Mouse (Mus musculus) erythroblast, adult 5-6 weeks (primary cell): ENCODE results near the gene Mthfsd. TPM values are rescaled to one million over a fixed set of nuclear protein-coding genes. Genes with fewer than 3 reads are reported as not detected.

ENCODE experiments used
- ATAC-seq: replicated peaks from 2 replicates; pipeline ENCODE4 v1.8.0; 2016; ENCODE audit warnings: moderate number of reproducible peaks, mild to moderate bottlenecking, moderate TSS enrichment, inconsistent platforms; ENCODE audit not compliant: poor library complexity, low FRiP score, severe bottlenecking
- total RNA-seq, 2 experiments: library from RNA; stranded (forward) in 1 of 2; stranded (reverse) in 1 of 2; fragments of 150-400 nt in 1 of 2; fragments of 200-764, 138-1000 nt in 1 of 2; gene quantifications; 2 replicates each; pipeline versions ENCODE4 v1.2.3 to v1.2.4; 2015 to 2017; ENCODE audit warnings: low replicate concordance in 2 of 2

Mthfsd gene
- total RNA-seq, 2 experiments from 2014 or later = 3.5 to 21.7 TPM

DNA sequence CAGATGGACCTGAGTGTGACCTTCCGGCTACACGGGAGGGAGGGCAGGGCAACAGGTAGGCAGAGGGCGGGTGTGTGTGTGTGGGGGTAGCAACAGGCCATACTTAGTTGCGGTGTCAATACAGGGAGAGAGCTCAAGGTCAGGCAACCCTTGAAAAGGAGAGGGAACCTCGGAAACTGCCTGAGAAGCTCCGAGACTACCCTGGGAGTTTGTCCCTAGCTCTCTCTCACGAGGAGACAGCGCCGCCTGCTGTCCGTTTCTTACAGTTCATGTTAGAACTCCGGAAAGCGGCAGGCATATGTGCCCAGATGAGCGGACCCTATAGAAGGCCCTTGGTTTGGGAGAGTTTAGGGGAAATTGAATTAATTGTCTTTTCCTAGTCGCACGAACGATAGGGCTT, 15.6 kb downstream of the Mthfsd start:
- ATAC-seq = 0 out of 2 replicates have a peak, but pooled peaks have one; percentile 44

DNA sequence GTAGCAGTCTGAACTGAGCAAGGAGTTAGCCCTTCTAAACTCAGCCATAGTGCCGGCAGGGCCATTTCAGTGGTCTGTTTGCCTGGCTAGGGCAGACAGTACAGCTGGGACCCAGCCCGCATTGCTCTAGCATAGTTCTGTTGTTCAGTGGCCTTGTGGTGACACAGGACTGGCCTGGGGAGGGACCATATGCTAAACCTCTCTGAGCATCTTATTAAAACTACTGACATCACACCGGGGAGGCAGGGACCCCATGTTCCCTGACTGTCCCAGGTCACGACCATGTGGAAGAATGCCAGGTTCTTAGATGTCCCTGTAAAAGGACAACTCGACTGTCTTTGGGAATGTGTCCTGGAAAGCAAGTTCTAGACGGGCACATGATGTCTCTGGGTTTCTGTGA, 16.1 kb downstream of the Mthfsd start:
- ATAC-seq = no peak

DNA sequence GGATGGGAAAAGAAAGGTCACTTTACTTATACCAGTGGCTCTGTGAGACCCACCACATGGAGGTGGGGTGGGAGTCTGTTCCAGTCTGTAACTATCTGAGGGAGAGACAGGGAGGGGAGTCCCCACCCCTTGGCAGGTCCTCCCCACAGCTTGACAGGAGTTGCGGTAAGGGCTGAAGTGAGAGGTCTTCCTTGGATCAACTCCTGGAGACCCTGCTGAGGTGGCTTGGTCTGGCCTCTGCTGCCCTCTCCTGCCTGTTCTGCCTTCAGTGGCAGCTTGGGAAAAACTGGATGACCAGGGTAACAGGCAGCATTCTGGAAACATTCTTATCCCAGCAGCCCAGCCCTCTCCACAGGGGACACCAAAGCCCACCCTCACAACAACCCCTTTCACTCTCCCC, 17.5 kb downstream of the Mthfsd start:
- ATAC-seq = no peak

DNA sequence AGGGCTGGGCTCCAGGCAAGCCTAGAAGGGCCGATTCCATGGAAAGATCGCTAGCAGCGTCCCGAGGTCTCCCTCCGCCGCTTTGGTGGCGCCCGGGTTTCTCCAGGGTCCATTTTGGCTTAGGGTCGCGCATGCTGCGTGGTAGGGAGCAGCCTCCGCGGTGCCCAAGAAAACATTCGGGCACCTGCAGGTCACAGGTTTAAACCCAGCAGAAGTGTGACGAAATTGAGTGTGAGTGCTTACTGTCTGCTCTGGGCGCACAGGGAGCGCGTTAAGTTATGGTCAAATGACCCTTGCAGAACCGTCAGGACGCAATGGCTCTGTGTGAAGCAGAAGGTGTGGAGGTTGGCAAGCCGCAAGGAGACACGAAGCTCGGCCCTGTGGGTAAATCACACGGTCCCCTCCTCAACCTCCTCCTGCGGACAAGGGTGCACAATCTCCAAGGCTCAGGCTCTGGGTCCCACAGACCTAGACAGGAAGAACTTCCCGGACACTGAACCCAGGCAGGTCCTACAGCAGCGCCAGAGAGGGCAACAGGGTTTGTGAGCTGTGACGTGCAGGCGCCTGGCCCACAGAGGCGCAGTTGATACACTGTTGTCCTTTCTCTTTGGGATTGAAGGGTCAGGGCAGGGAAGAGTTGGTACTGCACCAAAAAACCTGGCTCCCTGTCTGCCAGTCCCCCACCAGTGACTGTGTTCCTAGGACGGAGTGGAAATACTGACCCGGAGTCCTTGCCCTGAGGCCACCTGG, 18.4 kb downstream of the Mthfsd start:
- 0 out of 2 replicates have a peak, but pooled peaks have one; percentile 50 for ATAC-seq

DNA sequence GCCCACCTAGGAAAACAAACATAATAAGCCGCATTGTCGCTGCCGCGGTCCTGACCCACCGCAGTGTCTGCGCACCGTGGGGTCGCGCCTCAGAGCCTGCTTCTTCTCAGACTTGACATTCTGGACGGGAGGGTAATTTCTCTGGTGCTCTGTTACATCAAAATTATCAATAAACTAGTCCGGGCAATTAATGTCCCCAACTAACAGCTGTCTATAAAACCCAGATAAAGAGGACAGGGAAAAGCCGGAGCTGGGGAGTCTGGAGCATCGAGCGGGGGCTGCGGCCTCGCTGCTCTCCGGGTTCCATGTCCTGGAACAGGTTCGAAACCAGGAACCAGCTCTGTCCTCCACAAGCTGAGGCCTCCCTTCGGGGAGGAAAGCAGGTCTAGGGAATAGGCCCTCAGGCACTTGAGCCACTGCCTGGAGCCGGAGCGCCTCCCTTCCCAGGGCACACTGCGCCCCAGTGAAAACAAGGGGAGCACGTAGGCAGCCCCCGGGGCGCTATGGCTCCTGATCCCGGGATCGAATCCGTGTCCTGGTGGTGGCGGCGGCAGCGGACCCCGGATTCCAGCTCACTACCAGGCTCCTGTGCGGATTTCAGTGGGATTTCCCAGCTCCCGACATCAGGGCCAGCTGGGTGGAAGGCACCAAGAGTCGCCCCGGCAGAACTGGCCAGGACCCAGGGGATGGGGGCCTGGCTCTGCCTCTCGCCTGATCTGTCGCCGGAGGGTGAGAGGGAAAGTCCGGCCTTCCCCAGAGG, 19.1 kb downstream of the Mthfsd start:
- ATAC-seq = no peak

DNA sequence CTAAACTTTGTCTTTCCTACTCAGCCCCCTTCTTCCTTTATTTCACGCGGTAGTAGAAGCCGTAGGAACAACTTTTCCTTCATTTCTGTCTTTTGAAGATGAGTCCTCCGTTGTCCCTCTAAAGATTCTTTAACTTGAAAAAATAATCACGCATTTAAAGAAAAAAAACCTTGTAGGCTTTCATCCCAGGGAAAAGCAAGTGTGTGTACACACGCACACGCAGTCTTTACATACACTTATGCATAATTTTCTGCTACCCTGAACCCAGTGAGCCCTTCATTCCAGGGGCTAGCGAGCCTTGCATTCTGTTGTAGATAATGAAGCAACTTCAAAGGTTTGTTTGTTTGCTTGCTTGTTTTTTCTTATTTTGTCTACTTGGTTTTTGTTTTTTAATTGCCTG, 19.9 kb downstream of the Mthfsd start:
- ATAC-seq = no peak

DNA sequence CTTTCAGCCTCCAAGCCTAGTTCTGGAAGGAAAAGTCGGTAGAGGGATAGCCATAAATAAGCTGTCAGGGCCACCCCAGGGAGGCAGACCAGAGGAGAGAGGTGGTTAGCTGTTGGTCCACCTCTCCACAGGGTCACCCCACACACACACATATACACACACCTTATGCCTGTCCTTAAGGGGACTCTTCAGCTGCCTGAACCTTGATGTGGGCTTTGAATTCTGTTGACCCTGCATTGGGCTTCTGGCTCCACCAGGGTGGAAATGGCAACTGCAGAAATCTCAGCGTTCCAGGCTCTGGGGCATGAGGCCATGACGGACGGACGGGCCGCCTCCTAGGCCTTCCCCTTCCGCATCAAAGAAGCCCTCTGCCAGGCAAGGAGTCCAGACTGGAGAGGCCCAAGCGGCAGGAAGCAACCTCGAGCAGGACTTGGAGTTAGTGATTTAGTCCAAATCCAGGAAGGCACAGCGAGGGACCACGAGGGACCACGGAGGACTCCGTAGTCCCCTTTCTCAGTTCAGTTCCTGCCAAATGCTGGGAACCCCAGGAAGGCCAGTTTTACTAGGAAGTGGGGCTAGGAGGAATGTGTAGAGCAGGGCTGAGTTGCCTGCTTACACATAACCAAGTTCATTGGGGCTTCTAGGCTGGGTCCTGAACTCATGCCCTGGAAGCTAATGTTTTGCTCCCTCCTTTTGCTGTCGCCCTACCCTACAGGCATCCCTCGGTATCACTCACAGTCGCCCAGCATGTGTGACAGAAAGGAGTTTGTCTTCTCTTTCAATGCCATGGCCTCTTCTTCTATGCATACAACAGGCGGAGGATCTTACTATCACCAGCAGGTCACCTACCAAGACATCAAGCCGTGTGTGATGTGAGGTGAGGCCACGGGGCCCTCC, 21.9 kb downstream of the Mthfsd start:
- ATAC-seq = no peak

DNA sequence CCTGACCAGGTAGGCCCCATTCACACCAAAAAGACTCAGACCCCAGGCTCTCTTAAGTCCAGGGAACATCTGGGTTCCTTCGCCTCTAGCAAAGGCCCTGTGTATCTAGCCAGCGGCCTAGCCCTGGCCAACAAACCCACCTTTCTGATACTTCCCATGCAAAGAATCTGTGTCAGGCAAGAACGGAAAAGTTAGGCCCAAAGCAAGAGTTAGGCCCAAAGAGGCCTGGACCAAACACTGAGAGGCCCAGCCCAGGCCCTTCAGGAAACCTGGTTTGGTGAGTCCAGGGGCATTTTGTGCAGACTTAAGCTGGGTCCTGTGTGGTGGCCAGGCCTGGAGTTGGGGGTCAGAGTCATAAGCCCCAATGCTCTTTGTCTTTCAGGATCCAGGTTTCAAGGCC, 22.6 kb downstream of the Mthfsd start:
- no peak for ATAC-seq

DNA sequence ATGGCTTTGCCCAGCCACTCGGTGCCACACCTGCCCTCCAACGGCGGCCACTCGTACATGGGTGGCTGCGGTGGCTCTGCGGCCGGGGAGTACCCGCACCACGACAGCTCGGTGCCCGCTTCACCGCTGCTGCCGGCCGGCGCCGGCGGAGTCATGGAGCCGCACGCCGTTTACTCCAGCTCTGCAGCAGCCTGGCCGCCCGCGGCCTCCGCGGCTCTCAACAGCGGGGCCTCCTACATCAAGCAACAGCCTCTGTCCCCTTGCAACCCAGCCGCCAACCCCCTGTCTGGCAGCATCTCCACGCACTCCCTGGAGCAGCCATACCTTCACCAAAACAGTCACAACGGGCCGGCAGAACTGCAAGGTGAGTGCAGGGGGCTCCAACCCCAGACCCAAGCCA, 23.2 kb downstream of the Mthfsd start:
- no peak for ATAC-seq

DNA sequence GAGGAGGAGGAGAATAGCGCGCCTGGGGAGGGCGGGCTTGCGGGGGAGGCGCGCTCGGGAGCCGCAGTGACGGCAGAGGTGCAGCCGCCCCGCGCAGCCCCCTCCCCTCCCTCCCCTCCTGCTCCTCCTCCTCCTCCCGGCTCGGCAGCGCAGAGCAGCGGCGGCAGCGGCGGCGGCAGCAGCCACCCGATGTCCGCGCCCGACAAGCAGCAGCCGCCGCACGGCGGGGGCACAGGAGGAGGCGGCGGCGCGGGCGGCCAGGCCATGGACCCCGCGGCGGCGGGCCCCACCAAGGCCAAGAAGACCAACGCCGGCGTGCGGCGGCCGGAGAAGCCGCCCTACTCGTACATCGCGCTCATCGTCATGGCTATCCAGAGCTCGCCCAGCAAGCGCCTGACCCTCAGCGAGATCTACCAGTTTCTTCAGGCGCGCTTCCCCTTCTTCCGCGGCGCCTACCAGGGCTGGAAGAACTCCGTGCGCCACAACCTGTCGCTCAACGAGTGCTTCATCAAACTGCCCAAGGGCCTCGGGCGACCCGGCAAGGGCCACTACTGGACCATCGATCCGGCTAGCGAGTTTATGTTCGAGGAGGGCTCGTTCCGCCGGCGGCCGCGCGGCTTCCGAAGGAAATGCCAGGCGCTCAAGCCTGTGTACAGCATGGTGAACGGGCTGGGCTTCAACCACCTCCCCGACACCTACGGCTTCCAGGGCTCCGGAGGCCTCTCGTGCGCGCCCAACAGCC, 23.8 kb downstream of the Mthfsd start, which contains the start of gene Foxf1:
TSS of gene Foxf1 (plus strand) at position 177 of the 742 bp plus-strand sequence.
- ATAC-seq = no peak

DNA sequence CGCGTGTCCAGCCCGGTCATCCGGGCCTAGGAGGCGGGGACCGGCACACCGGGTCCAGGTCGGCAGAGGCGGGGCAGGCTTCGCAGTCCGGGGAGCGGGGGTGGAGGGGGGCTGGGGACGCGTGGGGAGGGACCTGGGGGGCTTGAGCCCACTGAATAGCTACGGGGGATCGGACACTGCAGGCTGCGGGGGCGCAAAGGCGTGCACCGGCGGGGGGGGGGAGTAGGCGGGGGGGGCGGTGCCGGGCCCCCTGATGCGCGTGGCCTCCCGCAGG, 24.3 kb downstream of the Mthfsd start:
- no peak for ATAC-seq

DNA sequence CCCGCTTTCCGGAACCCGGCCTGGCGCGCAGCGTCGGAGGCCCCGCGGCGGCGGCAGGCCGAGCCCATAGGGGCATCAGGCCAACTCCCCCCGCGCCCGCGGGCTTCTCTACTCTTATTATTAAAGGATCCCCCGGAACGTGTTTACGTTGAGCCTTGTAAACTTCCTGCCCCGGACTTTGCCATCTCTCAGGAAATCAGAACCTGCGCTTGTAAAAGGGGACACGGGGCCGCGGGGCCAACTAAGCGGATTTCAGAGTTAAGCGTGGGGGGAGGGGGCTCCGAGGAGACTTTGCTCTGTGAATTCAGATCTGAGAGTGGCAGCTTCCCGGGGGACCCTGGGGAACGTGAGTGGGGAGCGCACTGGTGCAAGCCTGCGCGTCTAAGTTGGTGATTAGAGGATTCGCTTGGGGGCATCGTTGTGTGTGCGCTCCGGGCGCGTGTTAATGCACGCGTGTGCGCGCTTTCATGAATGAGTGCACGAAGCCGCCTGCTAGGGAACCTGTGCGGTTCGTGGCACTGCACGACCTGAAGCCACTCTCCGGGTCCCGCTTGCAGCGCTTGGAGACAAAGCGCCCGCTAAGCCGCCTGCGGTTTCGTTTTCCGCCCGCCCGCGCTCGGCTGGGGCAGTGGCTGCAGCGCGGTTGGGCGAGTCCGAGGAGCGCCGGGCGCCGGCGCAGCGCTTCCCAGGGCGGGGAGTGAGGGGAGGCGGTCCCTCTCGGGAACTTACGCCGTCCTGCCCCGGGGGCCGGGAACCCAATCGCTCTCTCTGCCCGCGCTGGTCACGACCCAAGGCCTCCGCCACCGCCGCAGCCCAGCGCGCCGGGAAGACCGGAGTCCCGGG, 24.9 kb downstream of the Mthfsd start:
- ATAC-seq = no peak

DNA sequence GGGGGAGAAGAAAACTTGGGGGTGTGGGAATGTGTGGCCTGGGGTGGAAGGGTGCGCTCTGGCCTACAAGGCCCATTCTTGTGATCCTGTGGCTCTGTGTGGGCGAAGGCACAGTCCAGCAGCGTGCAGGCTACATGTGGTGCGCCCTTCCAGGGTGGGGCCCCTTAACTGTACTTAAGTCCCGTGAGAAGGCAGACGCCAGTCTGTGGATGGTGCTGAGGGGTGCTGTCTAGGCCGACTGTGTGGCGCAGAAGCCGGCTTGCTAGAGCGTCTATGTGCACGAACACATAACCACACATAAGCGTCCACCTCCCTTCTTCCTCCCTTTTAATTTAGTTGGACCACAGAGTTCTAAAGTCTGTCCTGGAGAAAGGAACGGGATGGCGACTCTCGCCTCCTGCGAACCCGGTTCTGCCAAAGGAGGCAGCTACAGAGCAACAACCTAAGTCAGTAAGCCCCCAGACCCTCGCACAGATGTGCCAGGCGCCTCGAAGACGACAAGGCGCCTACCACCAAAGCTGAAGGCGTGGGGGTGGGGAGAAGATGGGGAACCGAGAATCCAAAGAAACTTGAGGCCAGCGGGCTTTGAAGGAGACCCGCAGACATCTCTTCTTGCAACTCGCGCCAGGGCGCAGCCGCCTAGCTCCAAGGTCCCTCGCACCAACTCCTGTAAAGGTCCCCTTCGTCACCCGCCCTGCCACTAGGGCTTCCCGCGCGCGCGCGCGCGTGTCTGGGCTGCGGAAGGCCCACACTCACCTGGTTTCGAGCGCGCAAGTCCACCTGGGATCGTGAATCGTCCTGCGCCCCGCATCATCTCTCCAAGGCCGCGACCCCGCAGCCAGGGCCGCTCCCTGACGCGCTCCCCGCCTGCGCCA, 25.7 kb downstream of the Mthfsd start:
- ATAC-seq = no peak

DNA sequence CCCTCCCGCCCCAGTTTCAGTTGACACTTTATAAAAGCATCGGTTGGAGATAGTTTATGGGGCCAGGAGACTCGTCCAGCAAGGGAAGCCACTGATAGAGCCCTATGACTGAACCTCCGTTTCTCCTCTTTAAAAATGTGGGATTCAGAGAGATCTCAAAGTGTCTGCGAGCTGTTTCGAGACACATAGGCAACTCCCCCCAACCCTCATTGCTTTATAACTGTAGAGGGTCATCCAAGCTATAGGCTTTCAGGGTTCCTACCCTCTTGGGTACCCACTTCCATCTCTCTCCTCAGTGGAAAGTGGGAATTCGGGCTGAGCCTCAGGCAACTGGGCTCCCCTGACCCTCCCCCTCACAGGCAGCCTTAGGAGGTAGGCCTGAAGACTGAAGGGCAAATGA, 26.8 kb downstream of the Mthfsd start:
- no peak for ATAC-seq

DNA sequence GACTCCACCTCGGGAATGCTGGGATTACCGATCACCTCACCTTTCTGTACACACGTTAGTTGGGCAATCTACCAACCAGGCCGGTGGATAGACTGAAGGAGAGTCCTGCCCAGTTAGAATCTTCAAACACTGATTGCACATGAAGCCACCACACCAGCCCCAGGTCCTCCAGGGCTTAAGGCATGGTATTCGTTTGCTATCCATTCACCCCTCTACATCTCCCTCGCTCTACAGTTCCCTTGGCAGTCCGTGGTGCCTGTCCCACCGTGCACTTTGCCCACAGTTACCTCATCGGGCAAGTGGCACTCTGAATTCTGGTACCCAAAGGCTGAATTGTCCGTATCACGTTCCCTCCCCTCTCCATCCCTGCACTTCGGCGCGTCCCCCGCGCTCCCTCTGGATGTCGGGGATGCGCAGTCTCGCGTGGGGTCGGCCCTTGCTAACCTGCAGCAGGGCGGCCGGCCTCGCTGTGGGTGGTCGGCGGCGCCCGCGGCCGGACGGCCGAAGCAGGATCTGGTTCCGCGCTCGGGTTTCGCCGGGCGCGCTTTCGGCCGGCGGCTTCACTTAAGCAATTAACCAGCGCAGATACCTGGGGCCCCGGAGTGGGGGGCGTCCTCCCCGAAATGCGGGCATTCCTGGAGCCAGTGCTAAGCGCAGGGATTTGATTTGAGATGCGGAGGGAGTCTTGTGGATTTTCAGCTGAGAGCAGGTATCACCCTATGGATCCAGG, 27.7 kb downstream of the Mthfsd start:
- ATAC-seq = no peak

DNA sequence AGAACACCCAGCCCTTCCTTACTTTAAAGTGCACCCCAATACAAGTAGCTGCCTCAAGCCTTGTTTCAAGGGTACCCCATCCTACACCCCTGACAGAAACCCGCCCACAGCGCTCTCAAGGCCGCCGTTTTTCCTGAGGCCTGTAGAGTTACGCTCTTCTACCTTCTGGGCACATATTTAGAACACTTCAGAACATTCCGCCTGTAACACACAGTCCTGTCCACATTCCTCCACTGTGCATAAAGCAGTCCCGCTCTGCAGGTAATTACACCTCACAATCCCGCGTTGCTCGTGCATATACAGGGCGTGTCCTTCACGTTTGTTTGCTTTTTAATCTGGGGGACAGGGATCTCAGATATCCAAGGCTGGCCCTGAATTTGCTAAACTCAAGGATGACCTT, 28.2 kb downstream of the Mthfsd start:
- no peak for ATAC-seq

DNA sequence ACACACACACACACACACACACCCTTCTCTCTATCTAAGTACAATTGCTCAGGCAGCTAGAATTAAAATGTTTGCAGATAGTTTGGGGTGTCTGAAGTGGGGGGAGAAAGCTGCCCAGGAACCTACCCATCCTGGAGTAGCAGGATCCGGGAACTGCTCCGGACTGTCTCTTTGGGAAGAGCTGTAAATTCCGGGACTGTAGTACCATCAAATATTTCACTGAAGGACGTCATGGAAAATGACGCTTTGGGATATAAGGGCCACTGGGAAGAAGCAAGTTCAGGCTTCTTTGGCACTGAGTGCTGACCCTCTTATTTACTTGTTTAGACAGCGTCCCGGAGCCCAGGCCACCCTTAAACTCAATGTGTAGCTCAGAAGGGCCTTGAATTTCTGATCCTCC, 29.0 kb downstream of the Mthfsd start:
- no peak for ATAC-seq
